Mouse (Mus musculus): Measurements from ENCODE around the gene Smpdl3b. TPM values are rescaled to one million over a fixed set of nuclear protein-coding genes. Genes with fewer than 3 reads are reported as not detected.

Smpdl3b gene
- polyA plus RNA-seq (2012; ENCODE audit: insufficient read depth, low replicate concordance): 0.38 TPM in 1 of 2 replicates, not detected in the other

GRCm38 (mm10) chr4:132756974-132757373, at the start of gene Smpdl3b:
Smpdl3b (minus strand) TSS chr4:132757252.
- H3K4me1 ChIP-seq: peaks cover 35% of the 10 kb centered on the region
- H3K9me3 ChIP-seq: no peaks in the 10 kb centered on the region
- no peaks in the 10 kb centered on the region for H3K36me3 ChIP-seq (replicated peaks; ENCODE audit: low read length)
- peaks cover 39% of the 10 kb centered on the region for H3K27me3 ChIP-seq (replicated peaks)
- TF ChIP-seq FLI1 (IDR thresholded peaks at IDR 0.05; ENCODE audit: low read length): no peak
- TF ChIP-seq GATA1 (IDR thresholded peaks at IDR 0.05; ENCODE audit: borderline replicate concordance, low read length): no peak
- H3K4me3 ChIP-seq (replicated peaks): peak within 1 kb of the TSS; percentile 90

- H3K4me1 ChIP-seq: peaks cover 59% of the 10 kb centered on the region
- peaks cover 2% of the 10 kb centered on the region for H3K27me3 ChIP-seq (replicated peaks)
- H3K36me3 ChIP-seq (replicated peaks; ENCODE audit: low read length): peaks cover 3% of the 10 kb centered on the region
- TF ChIP-seq FLI1 (IDR thresholded peaks at IDR 0.05; ENCODE audit: low read length): no peak
- no peak for TF ChIP-seq GATA1 (IDR thresholded peaks at IDR 0.05; ENCODE audit: borderline replicate concordance, low read length)
- H3K9me3 ChIP-seq: peaks cover 16% of the 10 kb centered on the region
- no peak overlapping the region for H3K4me3 ChIP-seq (replicated peaks)
Measured at GRCm38 (mm10) chr4:132806620-132807191, 49.7 kb upstream of the Smpdl3b start.

- peaks cover 6% of the 10 kb centered on the region for H3K9me3 ChIP-seq
- peaks cover 2% of the 10 kb centered on the region for H3K27me3 ChIP-seq (replicated peaks)
- H3K36me3 ChIP-seq (replicated peaks; ENCODE audit: low read length): no peaks in the 10 kb centered on the region
- TF ChIP-seq GATA1 (IDR thresholded peaks at IDR 0.05; ENCODE audit: borderline replicate concordance, low read length) (no peak), FLI1 (IDR thresholded peaks at IDR 0.05; ENCODE audit: low read length) (no peak)
- peaks cover 63% of the 10 kb centered on the region for H3K4me1 ChIP-seq
- H3K4me3 ChIP-seq (replicated peaks): no peak overlapping the region
Measured at GRCm38 (mm10) chr4:132805599-132806197, 48.6 kb upstream of the Smpdl3b start.

- no peak overlapping the region for H3K4me3 ChIP-seq (replicated peaks)
- peaks cover under 1% of the 10 kb centered on the region; the same call in 1 of the 2 replicates for H3K9me3 ChIP-seq
- TF ChIP-seq FLI1 (IDR thresholded peaks at IDR 0.05; ENCODE audit: low read length) (no peak), GATA1 (IDR thresholded peaks at IDR 0.05; ENCODE audit: borderline replicate concordance, low read length) (no peak)
- H3K36me3 ChIP-seq (replicated peaks; ENCODE audit: low read length): no peaks in the 10 kb centered on the region
- H3K27me3 ChIP-seq (replicated peaks): peaks cover 2% of the 10 kb centered on the region
- peaks cover 62% of the 10 kb centered on the region for H3K4me1 ChIP-seq
Measured at GRCm38 (mm10) chr4:132805146-132805545, 48.1 kb upstream of the Smpdl3b start.

GRCm38 (mm10) chr4:132804331-132804730, 47.3 kb upstream of the Smpdl3b start:
- H3K4me1 ChIP-seq: peaks cover 54% of the 10 kb centered on the region

GRCm38 (mm10) chr4:132803876-132804275, 46.8 kb upstream of the Smpdl3b start:
- peaks cover 50% of the 10 kb centered on the region for H3K4me1 ChIP-seq
- H3K27me3 ChIP-seq (replicated peaks): peaks cover 2% of the 10 kb centered on the region
- TF ChIP-seq FLI1 (IDR thresholded peaks at IDR 0.05; ENCODE audit: low read length) (no peak), GATA1 (IDR thresholded peaks at IDR 0.05; ENCODE audit: borderline replicate concordance, low read length) (no peak)
- no peaks in the 10 kb centered on the region for H3K36me3 ChIP-seq (replicated peaks; ENCODE audit: low read length)
- H3K9me3 ChIP-seq: no peaks in the 10 kb centered on the region
- no peak overlapping the region for H3K4me3 ChIP-seq (replicated peaks)

More at GRCm38 (mm10) chr4:132804331-132804730, 47.3 kb upstream of the Smpdl3b start:
- Histone ChIP-seq H3K36me3 (replicated peaks; ENCODE audit: low read length) (no peaks in the 10 kb centered on the region), H3K9me3 (no peaks in the 10 kb centered on the region), H3K27me3 (replicated peaks) (peaks cover 2% of the 10 kb centered on the region), H3K4me3 (replicated peaks) (no peak overlapping the region)
- TF ChIP-seq FLI1 (IDR thresholded peaks at IDR 0.05; ENCODE audit: low read length) (no peak), GATA1 (IDR thresholded peaks at IDR 0.05; ENCODE audit: borderline replicate concordance, low read length) (no peak)

- Histone ChIP-seq H3K4me3 (replicated peaks) (no peak overlapping the region), H3K4me1 (peaks cover 44% of the 10 kb centered on the region), H3K36me3 (replicated peaks; ENCODE audit: low read length) (no peaks in the 10 kb centered on the region), H3K9me3 (no peaks in the 10 kb centered on the region), H3K27me3 (replicated peaks) (peaks cover 2% of the 10 kb centered on the region)
- TF ChIP-seq GATA1 (IDR thresholded peaks at IDR 0.05; ENCODE audit: borderline replicate concordance, low read length) (no peak), FLI1 (IDR thresholded peaks at IDR 0.05; ENCODE audit: low read length) (no peak)
Measured at GRCm38 (mm10) chr4:132803212-132803611, 46.2 kb upstream of the Smpdl3b start.

- H3K4me1 ChIP-seq: peaks cover 42% of the 10 kb centered on the region
- TF ChIP-seq FLI1 (IDR thresholded peaks at IDR 0.05; ENCODE audit: low read length) (no peak), GATA1 (IDR thresholded peaks at IDR 0.05; ENCODE audit: borderline replicate concordance, low read length) (no peak)
- H3K36me3 ChIP-seq (replicated peaks; ENCODE audit: low read length): no peaks in the 10 kb centered on the region
- peak overlapping the region; percentile 84 for H3K4me3 ChIP-seq (replicated peaks)
- no peaks in the 10 kb centered on the region for H3K9me3 ChIP-seq
- H3K27me3 ChIP-seq (replicated peaks): peaks cover 9% of the 10 kb centered on the region
Measured at GRCm38 (mm10) chr4:132802171-132802637, 45.2 kb upstream of the Smpdl3b start.

GRCm38 (mm10) chr4:132801176-132802077, 44.4 kb upstream of the Smpdl3b start:
- H3K4me3 ChIP-seq (replicated peaks): no peak overlapping the region
- H3K36me3 ChIP-seq (replicated peaks; ENCODE audit: low read length): no peaks in the 10 kb centered on the region
- no peaks in the 10 kb centered on the region for H3K9me3 ChIP-seq
- peaks cover 12% of the 10 kb centered on the region for H3K27me3 ChIP-seq (replicated peaks)
- H3K4me1 ChIP-seq: peaks cover 41% of the 10 kb centered on the region
- no peak for TF ChIP-seq GATA1 (IDR thresholded peaks at IDR 0.05; ENCODE audit: borderline replicate concordance, low read length)
- TF ChIP-seq FLI1 (IDR thresholded peaks at IDR 0.05; ENCODE audit: low read length): no peak
